Mouse (Mus musculus): ENCODE measurements around the gene Nrp2.

The Nrp2 gene

GRCm38 (mm10) chr1:62703158-62704116, at the start of gene Nrp2:
Gene Nrp2, plus strand, starts transcription at chr1:62703285.
- peak; percentile 32 to 76 for DNase-seq (ENCODE audit: low spot score in 2 of 2)

- no peak for DNase-seq (ENCODE audit: low spot score in 2 of 2)
Observed at GRCm38 (mm10) chr1:62654436-62654835, 48.6 kb upstream of the Nrp2 start.

DNA sequence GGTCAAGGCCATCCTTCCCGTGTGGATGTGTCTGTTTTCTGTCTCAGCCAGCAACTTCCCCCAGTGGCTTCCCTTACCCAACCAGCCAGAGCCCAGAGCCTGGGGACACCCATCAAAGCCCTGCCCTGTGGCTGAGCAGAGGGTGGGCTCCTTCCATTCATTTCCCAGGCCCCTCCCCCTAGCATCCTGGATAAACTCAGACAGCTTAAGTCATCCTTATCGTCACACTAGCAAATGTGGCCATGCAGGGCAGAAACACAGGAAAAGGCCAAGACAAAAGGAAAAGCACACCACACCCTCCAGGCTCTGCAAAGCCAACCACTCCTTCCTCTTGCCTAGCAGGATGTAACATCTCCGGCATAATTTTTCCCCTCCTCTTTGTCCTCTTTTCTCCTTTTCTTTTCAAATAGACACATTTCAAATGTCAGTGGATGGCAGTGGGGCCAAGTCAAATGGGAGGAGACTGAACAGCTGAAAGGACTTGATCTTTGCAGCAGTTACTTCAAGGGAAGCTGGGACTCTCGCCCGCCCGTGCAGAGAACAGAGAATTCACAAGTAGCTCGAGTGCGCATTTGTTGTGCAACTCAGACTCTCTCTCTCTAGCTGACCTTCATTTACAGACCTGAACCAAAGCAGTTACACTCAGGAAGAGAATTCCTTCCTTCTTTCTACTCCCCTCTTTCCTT, 38.0 kb upstream of the Nrp2 start:
- no peak for DNase-seq (ENCODE audit: low spot score in 2 of 2)

GRCm38 (mm10) chr1:62665771-62666730, 37.0 kb upstream of the Nrp2 start:
- DNase-seq (ENCODE audit: low spot score in 2 of 2), result no peak

- DNase-seq (ENCODE audit: low spot score in 2 of 2), result no peak
Observed at GRCm38 (mm10) chr1:62666780-62667179, 36.3 kb upstream of the Nrp2 start.

DNA sequence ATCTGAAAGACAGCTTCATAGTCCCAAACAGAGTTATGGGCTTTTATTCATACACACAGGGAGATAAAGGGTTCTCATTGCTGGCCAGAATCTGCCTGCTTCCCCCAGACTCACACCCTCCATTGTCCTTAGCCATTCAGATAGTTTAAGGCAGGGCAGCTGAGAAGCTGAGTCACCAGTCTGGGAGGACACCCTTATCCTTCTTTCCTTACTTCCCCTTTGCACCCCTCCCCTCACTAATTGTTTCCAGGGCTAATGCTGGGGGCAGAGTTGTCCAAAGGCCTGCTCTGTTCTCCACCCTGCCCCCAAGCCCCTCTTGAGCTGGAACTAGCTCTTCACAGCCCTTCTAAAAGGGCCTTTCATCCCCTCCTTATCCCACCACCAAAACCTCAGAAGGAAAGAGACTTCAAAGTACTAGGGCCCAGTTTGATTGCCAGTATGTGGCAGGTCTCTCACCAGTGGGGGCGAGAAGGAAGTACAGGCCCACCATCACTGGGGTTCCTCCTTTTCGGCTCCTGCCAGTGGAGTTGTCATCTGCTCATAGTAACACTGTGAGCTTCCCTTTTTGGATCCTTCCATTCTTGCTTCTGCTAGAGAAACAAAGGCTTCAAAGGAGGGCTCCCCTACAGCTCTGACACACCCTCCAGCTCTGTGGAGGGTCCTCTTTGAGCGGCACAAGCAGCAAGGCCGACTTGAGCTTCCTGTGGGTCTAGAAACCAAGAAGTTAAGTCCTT, 24.3 kb upstream of the Nrp2 start:
- DNase-seq (ENCODE audit: low spot score in 2 of 2), result no peak

- peak in 1 of 2 experiments; percentile 18 for DNase-seq (ENCODE audit: low spot score in 2 of 2)
Observed at GRCm38 (mm10) chr1:62679466-62679865, 23.6 kb upstream of the Nrp2 start.

- DNase-seq (ENCODE audit: low spot score in 2 of 2), result no peak
Observed at GRCm38 (mm10) chr1:62682456-62683385, 20.4 kb upstream of the Nrp2 start.

GRCm38 (mm10) chr1:62683498-62683897, 19.6 kb upstream of the Nrp2 start:
- no peak for DNase-seq (ENCODE audit: low spot score in 2 of 2)

DNA sequence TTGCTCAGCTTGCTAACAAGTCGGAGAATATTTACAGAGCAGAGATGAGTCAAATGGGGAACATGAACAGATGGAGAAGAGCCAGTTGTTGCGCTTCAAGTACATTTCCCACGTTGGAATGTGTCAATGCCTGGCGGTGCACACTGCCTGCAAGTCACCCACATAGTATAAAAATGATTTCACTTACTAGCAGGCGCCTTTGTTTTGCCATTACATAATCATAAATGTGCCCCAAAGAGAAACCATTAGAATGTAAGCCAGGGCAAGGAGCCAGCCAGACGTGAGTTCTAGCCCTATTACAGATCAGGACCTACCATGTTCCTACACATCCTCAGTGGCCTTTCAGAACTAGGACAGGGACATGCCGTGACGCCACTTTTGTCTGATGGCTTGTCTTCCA, 15.6 kb upstream of the Nrp2 start:
- DNase-seq (ENCODE audit: low spot score in 2 of 2), result no peak

- no peak for DNase-seq (ENCODE audit: low spot score in 2 of 2)
Observed at GRCm38 (mm10) chr1:62691175-62691574, 11.9 kb upstream of the Nrp2 start.

DNA sequence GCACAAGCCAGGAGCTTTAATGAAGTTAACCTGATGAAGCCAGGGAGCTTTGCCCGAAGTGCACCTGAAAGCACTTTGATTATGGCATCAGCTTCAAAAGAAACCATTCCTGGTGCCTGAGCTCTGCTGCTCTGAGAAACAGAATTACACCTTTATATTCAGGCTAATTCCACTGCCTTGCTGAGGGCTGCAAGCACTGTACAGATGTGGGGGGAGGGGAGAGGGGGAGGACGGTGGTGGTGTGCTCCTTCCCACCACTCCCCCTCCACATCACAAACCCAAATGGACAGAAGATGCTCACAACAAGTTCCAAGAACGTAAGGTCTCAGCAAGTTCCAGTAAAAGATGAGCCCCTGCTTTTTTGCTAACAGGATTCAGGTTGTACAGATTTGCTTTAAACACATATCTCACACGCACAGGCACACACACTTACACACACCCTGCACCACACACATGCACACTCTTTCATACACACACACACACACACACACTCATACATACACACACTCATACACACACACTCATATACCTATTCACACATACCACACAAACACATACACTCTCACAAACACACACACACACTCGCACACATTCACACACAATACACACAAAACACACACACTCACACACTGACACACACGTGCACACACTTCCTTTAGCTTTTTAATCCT, 6.6 kb upstream of the Nrp2 start:
- DNase-seq (ENCODE audit: low spot score in 2 of 2), result no peak

DNA sequence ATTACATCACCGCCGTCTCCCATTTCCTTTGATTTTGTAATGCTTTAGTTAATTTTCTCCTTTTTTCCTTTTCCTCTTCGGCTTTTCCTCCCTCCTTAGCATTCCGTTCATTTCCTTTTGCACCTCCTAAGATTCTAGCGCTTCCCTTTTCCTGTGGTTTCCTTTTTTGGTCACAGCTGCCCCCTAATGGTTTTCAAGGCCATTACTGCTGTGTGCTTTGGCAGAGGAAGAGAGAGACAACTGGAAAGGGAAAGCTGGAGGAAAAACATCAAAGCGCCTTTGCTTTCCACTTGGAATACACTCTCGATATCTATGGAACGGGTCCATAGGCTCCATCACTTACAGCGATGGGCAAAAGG, 6.1 kb upstream of the Nrp2 start:
- DNase-seq (ENCODE audit: low spot score in 2 of 2), result no peak

DNA sequence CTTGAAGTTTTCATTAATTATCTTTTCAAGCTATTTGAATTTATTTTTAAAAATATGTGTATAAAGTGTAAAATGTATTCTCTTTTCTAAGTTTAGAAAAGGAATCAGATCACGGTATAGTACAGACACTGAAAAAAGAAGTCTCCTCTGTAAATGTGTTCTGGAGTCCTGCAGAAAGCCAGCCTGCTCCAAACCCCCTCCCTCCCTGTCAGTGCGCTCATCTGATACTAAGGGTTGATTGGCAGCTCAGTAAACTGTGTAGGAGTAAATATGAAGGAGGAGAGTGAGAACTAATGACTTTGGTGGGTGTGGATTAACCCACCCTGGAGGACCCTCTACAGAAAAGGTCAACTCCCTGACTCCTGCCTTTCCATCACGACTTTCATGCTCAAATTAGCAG, 5.7 kb upstream of the Nrp2 start:
- no peak for DNase-seq (ENCODE audit: low spot score in 2 of 2)

DNA sequence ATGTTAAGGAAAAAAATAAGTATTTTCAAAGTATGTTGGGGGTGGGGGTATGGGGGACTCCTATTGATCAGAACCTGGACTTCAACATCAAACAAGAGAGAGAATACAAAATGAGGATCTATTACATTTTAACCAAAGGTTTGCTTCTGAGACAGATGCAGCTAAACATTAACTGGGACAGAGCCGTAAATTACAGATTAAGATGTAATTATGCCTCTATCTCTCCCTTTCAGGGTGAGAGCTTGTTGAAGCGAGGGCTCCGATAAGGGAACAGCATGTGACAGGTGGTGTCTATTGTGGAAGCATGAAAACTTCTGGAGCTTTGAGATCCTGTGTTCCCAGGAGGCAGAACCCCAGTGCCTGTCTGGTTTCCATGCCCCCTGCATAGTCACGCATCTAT, 3.3 kb upstream of the Nrp2 start:
- no peak for DNase-seq (ENCODE audit: low spot score in 2 of 2)

DNA sequence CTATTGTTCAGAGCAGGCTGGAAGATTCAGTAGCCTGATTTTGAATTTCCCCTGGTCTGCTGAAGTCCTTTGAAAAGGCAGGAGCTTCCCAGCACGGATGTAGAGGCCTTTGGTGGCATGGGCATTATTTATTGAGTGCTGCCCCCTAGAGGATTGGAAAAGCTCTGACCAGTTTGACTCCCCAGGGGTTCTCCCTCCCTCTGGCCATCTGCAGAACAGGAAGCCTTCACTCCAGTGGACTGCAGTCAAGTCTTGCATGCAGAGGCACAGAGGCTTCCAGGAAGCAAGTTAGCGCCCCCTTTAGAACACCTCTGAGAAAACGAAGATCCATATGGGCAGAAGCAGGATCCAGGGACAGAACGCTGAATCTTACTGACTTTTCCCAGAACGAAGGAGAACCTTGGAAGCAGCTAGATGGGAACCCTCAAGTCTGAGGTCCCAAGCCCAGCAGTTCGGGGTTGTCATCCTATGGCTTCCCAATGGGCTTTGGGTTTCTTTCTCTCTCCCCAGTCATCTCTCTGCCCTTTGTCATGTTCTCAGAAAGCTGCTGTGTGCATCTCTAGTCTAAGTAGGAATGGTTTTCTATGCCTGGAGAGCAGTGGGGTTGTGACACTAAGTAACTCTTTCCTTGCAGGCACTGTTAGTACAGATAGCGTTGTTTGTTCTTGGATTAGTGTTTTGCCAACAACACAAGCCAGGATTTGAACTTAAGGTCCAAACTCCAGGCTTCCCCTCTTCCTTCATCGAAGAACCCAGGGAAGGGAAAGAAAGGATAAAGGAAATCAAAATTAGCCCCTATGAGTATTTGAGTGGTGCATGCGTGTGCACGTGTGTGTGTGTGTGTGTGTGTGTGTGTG, 1.8 kb upstream of the Nrp2 start:
- no peak for DNase-seq (ENCODE audit: low spot score in 2 of 2)

GRCm38 (mm10) chr1:62702743-62703142, 342 bp upstream of the Nrp2 start:
- no peak for DNase-seq (ENCODE audit: low spot score in 2 of 2)

GRCm38 (mm10) chr1:62704117-62704888, 1.2 kb downstream of the Nrp2 start:
- DNase-seq (ENCODE audit: low spot score in 2 of 2), result no peak

Measured in spleen, postnatal 4 days (tissue).